Mouse (Mus musculus): ENCODE measurements around the gene Hip1r. TPM values are rescaled to one million over a fixed set of nuclear protein-coding genes. Genes with fewer than 3 reads are reported as not detected.

Hip1r gene
- polyA plus RNA-seq, 1 experiment from 2014 or later, result 0.47 TPM

- H3K27ac ChIP-seq, result peak overlapping the region; percentile 49
- peaks cover 33% of the 10 kb centered on the region for H3K36me3 ChIP-seq (ENCODE audit: inconsistent target)
- peaks cover 81% of the 10 kb centered on the region for H3K79me2 ChIP-seq (ENCODE audit: inconsistent target)
- H3K4me3 ChIP-seq (ENCODE audit: inconsistent target), result no peak overlapping the region
- WGBS (ENCODE audit: missing documents), result 45% methylated on average over 15 of the region's 19 CpGs
These were observed 37.7 kb downstream of the Hip1r start for GRCm38 (mm10) chr5:124010910-124011655.

GRCm38 (mm10) chr5:124011927-124012326 is 38.5 kb downstream of the Hip1r start:
- no peak overlapping the region for H3K4me3 ChIP-seq (ENCODE audit: inconsistent target)
- H3K36me3 ChIP-seq (ENCODE audit: inconsistent target), result peaks cover 24% of the 10 kb centered on the region
- H3K27ac ChIP-seq, result peak overlapping the region; percentile 49
- H3K79me2 ChIP-seq (ENCODE audit: inconsistent target), result peaks cover 89% of the 10 kb centered on the region
- WGBS (ENCODE audit: missing documents), result 18% methylated on average over 8 of the region's 8 CpGs

GRCm38 (mm10) chr5:124012885-124013284 is 39.5 kb downstream of the Hip1r start:
- H3K4me3 ChIP-seq (ENCODE audit: inconsistent target), result no peak overlapping the region
- H3K27ac ChIP-seq, result no peak overlapping the region
- H3K36me3 ChIP-seq (ENCODE audit: inconsistent target), result peaks cover 15% of the 10 kb centered on the region
- 82% methylated on average over 6 of the region's 10 CpGs for WGBS (ENCODE audit: missing documents)
- H3K79me2 ChIP-seq (ENCODE audit: inconsistent target), result peaks cover 97% of the 10 kb centered on the region

- Histone ChIP-seq H3K36me3 (ENCODE audit: inconsistent target) (peaks cover 7% of the 10 kb centered on the region; the same call in 1 of the 2 replicates), H3K79me2 (ENCODE audit: inconsistent target) (peaks cover 97% of the 10 kb centered on the region), H3K27ac (no peak overlapping the region), H3K4me3 (ENCODE audit: inconsistent target) (no peak overlapping the region)
- WGBS (ENCODE audit: missing documents), result 86% methylated on average over 14 of the region's 16 CpGs
These were observed 40.3 kb downstream of the Hip1r start for GRCm38 (mm10) chr5:124013747-124014146.

GRCm38 (mm10) chr5:124014180-124014579 is 40.8 kb downstream of the Hip1r start:
- Histone ChIP-seq H3K27ac (no peak overlapping the region), H3K79me2 (ENCODE audit: inconsistent target) (peaks cover 96% of the 10 kb centered on the region), H3K36me3 (ENCODE audit: inconsistent target) (peaks cover 2% of the 10 kb centered on the region; the same call in 1 of the 2 replicates), H3K4me3 (ENCODE audit: inconsistent target) (no peak overlapping the region)
- WGBS (ENCODE audit: missing documents), result 88% methylated on average over 3 of the region's 3 CpGs

- 4% methylated on average over 11 of the region's 11 CpGs for WGBS (ENCODE audit: missing documents)
- Histone ChIP-seq H3K36me3 (ENCODE audit: inconsistent target) (no peaks in the 10 kb centered on the region), H3K79me2 (ENCODE audit: inconsistent target) (peaks cover 92% of the 10 kb centered on the region), H3K27ac (peak overlapping the region; percentile 8; the same call in 1 of the 2 replicates), H3K4me3 (ENCODE audit: inconsistent target) (no peak overlapping the region)
These were observed 41.4 kb downstream of the Hip1r start for GRCm38 (mm10) chr5:124014791-124015251.

- no peaks in the 10 kb centered on the region for H3K36me3 ChIP-seq (ENCODE audit: inconsistent target)
- no peak overlapping the region for H3K4me3 ChIP-seq (ENCODE audit: inconsistent target)
- WGBS (ENCODE audit: missing documents), result 49% methylated on average over 2 of the region's 2 CpGs
- H3K27ac ChIP-seq, result no peak overlapping the region
- peaks cover 92% of the 10 kb centered on the region for H3K79me2 ChIP-seq (ENCODE audit: inconsistent target)
These were observed 42.3 kb downstream of the Hip1r start for GRCm38 (mm10) chr5:124015727-124016126.

- 89% methylated on average over 7 of the region's 7 CpGs for WGBS (ENCODE audit: missing documents)
- Histone ChIP-seq H3K27ac (no peak overlapping the region), H3K4me3 (ENCODE audit: inconsistent target) (no peak overlapping the region), H3K36me3 (ENCODE audit: inconsistent target) (no peaks in the 10 kb centered on the region), H3K79me2 (ENCODE audit: inconsistent target) (peaks cover 92% of the 10 kb centered on the region)
These were observed 42.9 kb downstream of the Hip1r start for GRCm38 (mm10) chr5:124016291-124016821.

GRCm38 (mm10) chr5:124017941-124018340 is 44.5 kb downstream of the Hip1r start:
- H3K79me2 ChIP-seq (ENCODE audit: inconsistent target), result peaks cover 92% of the 10 kb centered on the region
- H3K36me3 ChIP-seq (ENCODE audit: inconsistent target), result no peaks in the 10 kb centered on the region
- no peak overlapping the region for H3K4me3 ChIP-seq (ENCODE audit: inconsistent target)
- 88% methylated on average over 9 of the region's 9 CpGs for WGBS (ENCODE audit: missing documents)
- no peak overlapping the region for H3K27ac ChIP-seq

GRCm38 (mm10) chr5:124018651-124019050 is 45.2 kb downstream of the Hip1r start:
- Histone ChIP-seq H3K4me3 (ENCODE audit: inconsistent target) (no peak overlapping the region), H3K36me3 (ENCODE audit: inconsistent target) (no peaks in the 10 kb centered on the region), H3K27ac (peak overlapping the region; percentile 35), H3K79me2 (ENCODE audit: inconsistent target) (peaks cover 92% of the 10 kb centered on the region)
- 43% methylated on average over 9 of the region's 9 CpGs for WGBS (ENCODE audit: missing documents)

GRCm38 (mm10) chr5:124019348-124020216 is 46.2 kb downstream of the Hip1r start:
- Histone ChIP-seq H3K36me3 (ENCODE audit: inconsistent target) (no peaks in the 10 kb centered on the region), H3K4me3 (ENCODE audit: inconsistent target) (no peak overlapping the region), H3K79me2 (ENCODE audit: inconsistent target) (peaks cover 92% of the 10 kb centered on the region), H3K27ac (peak overlapping the region; percentile 35)
- WGBS (ENCODE audit: missing documents), result 31% methylated on average over 12 of the region's 12 CpGs

GRCm38 (mm10) chr5:124021148-124021547 is 47.7 kb downstream of the Hip1r start:
- Histone ChIP-seq H3K27ac (peak overlapping the region; percentile 79), H3K79me2 (ENCODE audit: inconsistent target) (peaks cover 90% of the 10 kb centered on the region), H3K4me3 (ENCODE audit: inconsistent target) (no peak overlapping the region), H3K36me3 (ENCODE audit: inconsistent target) (no peaks in the 10 kb centered on the region)
- WGBS (ENCODE audit: missing documents), result 24% methylated on average over 11 of the region's 11 CpGs

GRCm38 (mm10) chr5:124021701-124022100 is 48.3 kb downstream of the Hip1r start:
- Histone ChIP-seq H3K79me2 (ENCODE audit: inconsistent target) (peaks cover 90% of the 10 kb centered on the region), H3K27ac (peak overlapping the region; percentile 79), H3K36me3 (ENCODE audit: inconsistent target) (no peaks in the 10 kb centered on the region), H3K4me3 (ENCODE audit: inconsistent target) (no peak overlapping the region)
- whole genome bisulfite sequencing (ENCODE audit: missing documents), result 50% methylated on average over 11 of the region's 11 CpGs

GRCm38 (mm10) chr5:124022365-124022764 is 48.9 kb downstream of the Hip1r start:
- Histone ChIP-seq H3K36me3 (ENCODE audit: inconsistent target) (no peaks in the 10 kb centered on the region), H3K27ac (peak overlapping the region; percentile 79), H3K4me3 (ENCODE audit: inconsistent target) (no peak overlapping the region), H3K79me2 (ENCODE audit: inconsistent target) (peaks cover 90% of the 10 kb centered on the region)
- 10% methylated on average over 7 of the region's 7 CpGs for WGBS (ENCODE audit: missing documents)

All from macrophage (primary cell).